Mouse (Mus musculus) lung, adult 2 months (tissue): Measurements from ENCODE around the gene Lgals3.

ENCODE experiments used
- CTCF ChIP-seq: fragments of 200-500 bp; IDR thresholded peaks from 2 replicates; pipeline ENCODE4 v1.5.1; 2011; ENCODE audit warnings: mild to moderate bottlenecking, low read length, control low read depth; ENCODE audit not compliant: insufficient read depth
- POLR2A ChIP-seq: fragments of 200-500 bp; IDR thresholded peaks from 2 replicates; pipeline ENCODE4 v1.6.1; 2011; ENCODE audit warnings: low read depth, mild to moderate bottlenecking, control low read depth, low read length, borderline replicate concordance; ENCODE audit errors: extremely low read depth

- TF ChIP-seq CTCF (no peak), POLR2A (no peak)
Observed at GRCm38 (mm10) chr14:47386125-47386524, 18.6 kb downstream of the Lgals3 start.
